Mouse (Mus musculus) layer of hippocampus, adult 2 months (tissue): ENCODE measurements around the gene Nppa. TPM values are rescaled to one million over a fixed set of nuclear protein-coding genes. Genes with fewer than 3 reads are reported as not detected.
"Not testable (repeated sequence)": the region's sequence is repeated elsewhere in the genome, so short reads cannot be mapped to it uniquely, and the experiment has no call there.

Experiments
- DNase-seq, 2 experiments: peaks; one replicate each; pipeline ENCODE4 v3.0.0; 2022; ENCODE audit warnings: low spot score in 2 of 2
- H3K27ac ChIP-seq: fragments of 200-600 bp; 2 replicates; pipeline ENCODE4 v1.8.1; 2022
- H3K4me3 ChIP-seq: fragments of 200-600 bp; 2 replicates; pipeline ENCODE4 v1.8.1; 2022; ENCODE audit warnings: mild to moderate bottlenecking
- CTCF ChIP-seq: fragments of 200-600 bp; conservative IDR thresholded peaks from 2 replicates; pipeline ENCODE4 v1.8.1; 2022; ENCODE audit warnings: antibody characterized with exemption, mild to moderate bottlenecking, moderate library complexity
- total RNA-seq, 2 experiments: library from RNA; stranded (reverse); gene quantifications; 2 replicates each; pipeline ENCODE4 v1.2.3; 2021

Gene Nppa
- total RNA-seq, 2 experiments from 2014 or later: not detected

- no peak for TF ChIP-seq CTCF
- Histone ChIP-seq H3K4me3 (no peak overlapping the region), H3K27ac (peak overlapping the region; percentile 3; the same call in 1 of the 2 replicates)
- no peak for DNase-seq
Measured at GRCm38 (mm10) chr4:148044113-148044512, 43.6 kb downstream of the Nppa start.

DNA sequence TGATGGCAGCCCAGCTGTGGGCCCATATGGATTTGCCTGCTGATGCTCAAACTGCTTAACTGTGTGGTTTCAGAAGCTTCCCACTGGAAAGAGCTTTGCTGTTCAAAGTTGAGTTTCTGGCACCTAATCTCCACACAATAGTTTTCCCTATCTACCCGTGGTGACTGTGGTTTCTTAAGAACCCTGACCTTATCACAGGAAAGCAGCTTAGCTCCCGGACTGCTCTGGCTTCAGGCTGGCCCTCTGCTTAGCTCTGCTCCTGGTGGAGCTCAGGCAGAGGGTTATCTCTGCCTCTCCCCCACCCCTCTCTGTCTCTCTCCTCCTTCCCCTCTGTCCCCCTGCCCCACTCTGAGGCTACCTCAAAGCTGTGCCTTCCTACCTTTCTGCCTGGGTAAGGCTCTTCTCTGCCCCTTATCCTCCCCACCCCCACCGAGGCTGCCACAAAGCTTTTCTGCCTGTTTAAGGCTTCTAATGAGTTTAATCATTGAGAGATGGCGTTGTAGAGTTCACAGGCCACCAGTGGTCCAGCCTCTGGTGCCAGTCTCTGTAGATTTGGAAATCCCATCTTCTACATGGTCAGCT, 46.0 kb downstream of the Nppa start:
- TF ChIP-seq CTCF: no peak
- Histone ChIP-seq H3K27ac (0 out of 2 replicates have a peak overlapping the region, but pooled peaks have one; percentile 23), H3K4me3 (no peak overlapping the region)
- DNase-seq: no peak

- not testable (repeated sequence) for DNase-seq, H3K4me3 ChIP-seq, H3K27ac ChIP-seq
Measured at GRCm38 (mm10) chr4:148050396-148050914, 49.9 kb downstream of the Nppa start.

GRCm38 (mm10) chr4:148051046-148051776, 50.7 kb downstream of the Nppa start:
- H3K27ac ChIP-seq: no peak overlapping the region
- no peak for TF ChIP-seq CTCF
- no peak for DNase-seq

More at GRCm38 (mm10) chr4:148051046-148051776, 50.7 kb downstream of the Nppa start:
- H3K4me3 ChIP-seq: no peak overlapping the region

Other genes starting within 250 kb of the Nppa start
- 1 to 10 TPM; 1.8 to 2.2 TPM for gene Zfp984, start 190.9 kb upstream of the Nppa start, total RNA-seq
- gene Zfp933, start 152.4 kb upstream of the Nppa start, total RNA-seq: 10 to 100 TPM; 22.3 to 22.6 TPM
- gene Miip, start 131.9 kb upstream of the Nppa start, total RNA-seq: 10 to 100 TPM; 19.9 to 26.5 TPM
- gene Fv1, start 131.7 kb upstream of the Nppa start, total RNA-seq: 1 to 10 TPM; 8.8 to 9.5 TPM
- 100 to 1,000 TPM; 198 to 200 TPM for gene Mfn2, start 96.0 kb upstream of the Nppa start, total RNA-seq
- 10 to 100 TPM; 16.4 to 21.5 TPM for gene Plod1, start 64.0 kb upstream of the Nppa start, total RNA-seq
- 10 to 100 TPM; 27.0 to 27.9 TPM for gene 2510039O18Rik, start 59.8 kb upstream of the Nppa start, total RNA-seq
- gene Nppb, start 14.9 kb upstream of the Nppa start, total RNA-seq: not detected
- 10 to 100 TPM; 77.0 to 77.6 TPM for gene Clcn6, start 38.1 kb downstream of the Nppa start, total RNA-seq
- 10 to 100 TPM; 33.5 to 37.2 TPM for gene Mthfr, start 38.4 kb downstream of the Nppa start, total RNA-seq
- 1 to 10 TPM; 7.2 to 9.8 TPM for gene Agtrap, start 87.3 kb downstream of the Nppa start, total RNA-seq
- gene Mad2l2, start 129.7 kb downstream of the Nppa start, total RNA-seq: 10 to 100 TPM; 13.8 to 14.5 TPM
- 1 to 10 TPM in 1 of 2 experiments, under 1 TPM in 1; 0.83 to 1.0 TPM for gene Draxin, start 130.0 kb downstream of the Nppa start, total RNA-seq
- gene Fbxo6, start 151.4 kb downstream of the Nppa start, total RNA-seq: 10 to 100 TPM; 25.4 to 29.8 TPM
- gene Fbxo44, start 159.8 kb downstream of the Nppa start, total RNA-seq: 100 to 1,000 TPM; 136 to 141 TPM
- 100 to 1,000 TPM in 1 of 2 experiments, 10 to 100 TPM in 1; 99.8 to 106 TPM for gene Fbxo2, start 159.9 kb downstream of the Nppa start, total RNA-seq